8 mouse cellular contexts compared by ENCODE assay signal in genomic region chr10:80075924-80076323, GRCm38 (mm10). TPM values are rescaled to one million over a fixed set of nuclear protein-coding genes. Genes with fewer than 3 reads are reported as not detected.
A peak's percentile ranks its signal among the peaks of the same experiment; 100 is the strongest.
DNase-seq lines count a peak whose midpoint lies in the region; ATAC-seq and TF ChIP-seq lines count a peak whose summit lies in the region.
"Had no signal": no experiment of that assay in that cellular context is flagged by ENCODE, and none has a peak within 500 bp of the region (broad histone marks: within the 10 kb centered on the region; RNA-seq: fewer than 3 reads in every experiment).

No protein-coding gene starts in this region.

- ATAC-seq in intestine, embryonic 15.5 days: no peak
- ATAC-seq in intestine, postnatal 0 days: no peak
- ATAC-seq in liver, embryonic 14.5 days (ENCODE audit: insufficient read depth): no peak
- ATAC-seq in cerebellum, adult (ENCODE audit: insufficient number of reproducible peaks, low FRiP score, low TSS enrichment): no peak

- peak; percentile 20 for DNase-seq in NIH3T3 (ENCODE audit: low read depth)
- no peak for DNase-seq in liver, embryonic 14.5 days (ENCODE audit: low read depth in 3 of 3, low spot score in 3 of 3)
- DNase-seq in spleen, postnatal 36 days (ENCODE audit: low spot score in 2 of 2): no peak

- H3K4me3 ChIP-seq in intestine, embryonic 15.5 days (replicated peaks): no peak overlapping the region
- H3K4me3 ChIP-seq in intestine, postnatal 0 days (ENCODE audit: low read depth, low read length): no peak overlapping the region
- H3K4me3 ChIP-seq in E14TG2a.4 (replicated peaks; ENCODE audit: low read length): peak overlapping the region; percentile 79; the same call in 1 of the 2 replicates
- H3K4me3 ChIP-seq in liver, embryonic 14.5 days (ENCODE audit: insufficient read depth in 1 of 2, low read depth in 2 of 2, low read length in 2 of 2): no peak overlapping the region
- H3K4me3 ChIP-seq: embryonic facial prominence, embryonic 12.5 days had no signal

- no peak overlapping the region for H3K4me2 ChIP-seq in intestine, embryonic 15.5 days (replicated peaks)
- H3K4me2 ChIP-seq in intestine, postnatal 0 days (replicated peaks; ENCODE audit: low read depth): no peak overlapping the region
- H3K4me2 ChIP-seq in liver, embryonic 14.5 days (ENCODE audit: low read depth): no peak overlapping the region

- TF ChIP-seq EP300 in liver, embryonic 14.5 days (IDR thresholded peaks at IDR 0.05; ENCODE audit: low read depth): no peak

- no peaks in the 10 kb centered on the region for H3K27me3 ChIP-seq in intestine, embryonic 15.5 days (replicated peaks)
- H3K27me3 ChIP-seq in intestine, postnatal 0 days (replicated peaks; ENCODE audit: control insufficient read depth, insufficient read depth, low read length): no peaks in the 10 kb centered on the region
- no peaks in the 10 kb centered on the region for H3K27me3 ChIP-seq in E14TG2a.4 (ENCODE audit: insufficient read depth, low read length)
- H3K27me3 ChIP-seq in liver, embryonic 14.5 days (ENCODE audit: control insufficient read depth, insufficient read depth, low read length): no peaks in the 10 kb centered on the region
- H3K27me3 ChIP-seq: embryonic facial prominence, embryonic 12.5 days had no signal

- H3K9me3 ChIP-seq in intestine, embryonic 15.5 days: no peaks in the 10 kb centered on the region
- no peaks in the 10 kb centered on the region for H3K9me3 ChIP-seq in intestine, postnatal 0 days (ENCODE audit: control insufficient read depth)
- no peaks in the 10 kb centered on the region for H3K9me3 ChIP-seq in E14TG2a.4 (ENCODE audit: low read length)
- H3K9me3 ChIP-seq in liver, embryonic 14.5 days (ENCODE audit: control insufficient read depth, low read length): no peaks in the 10 kb centered on the region
- H3K9me3 ChIP-seq: embryonic facial prominence, embryonic 12.5 days had no signal

- H3K4me1 ChIP-seq in intestine, embryonic 15.5 days (replicated peaks): peaks cover 26% of the 10 kb centered on the region
- peaks cover 5% of the 10 kb centered on the region; the same call in 1 of the 2 replicates for H3K4me1 ChIP-seq in intestine, postnatal 0 days (replicated peaks; ENCODE audit: control insufficient read depth, insufficient read depth, low read length)
- peaks cover 98% of the 10 kb centered on the region for H3K4me1 ChIP-seq in E14TG2a.4 (replicated peaks; ENCODE audit: low read depth, low read length)
- H3K4me1 ChIP-seq in liver, embryonic 14.5 days (replicated peaks; ENCODE audit: control insufficient read depth in 2 of 2, insufficient read depth in 2 of 2, low read length in 1 of 2): peaks cover 23 to 26% of the 10 kb centered on the region in 2 experiments

- H3K36me3 ChIP-seq in intestine, embryonic 15.5 days: peaks cover 14% of the 10 kb centered on the region
- peaks cover 48% of the 10 kb centered on the region; the same call in 1 of the 2 replicates for H3K36me3 ChIP-seq in intestine, postnatal 0 days (ENCODE audit: control insufficient read depth, insufficient read depth)
- peaks cover 87% of the 10 kb centered on the region for H3K36me3 ChIP-seq in E14TG2a.4 (ENCODE audit: insufficient read depth, low read length)
- peaks cover 13% of the 10 kb centered on the region for H3K36me3 ChIP-seq in liver, embryonic 14.5 days (replicated peaks; ENCODE audit: control insufficient read depth, insufficient read depth, low read depth)

- H3K9ac ChIP-seq in intestine, embryonic 15.5 days: no peak overlapping the region
- no peak overlapping the region for H3K9ac ChIP-seq in intestine, postnatal 0 days (ENCODE audit: low read depth, low read length)
- H3K9ac ChIP-seq in liver, embryonic 14.5 days (replicated peaks): no peak overlapping the region
- H3K9ac ChIP-seq: embryonic facial prominence, embryonic 12.5 days had no signal

- no peak for TF ChIP-seq CTCF in intestine, postnatal 0 days (IDR thresholded peaks at IDR 0.05; ENCODE audit: low read depth)
- no peak for TF ChIP-seq CTCF in E14TG2a.4 (conservative IDR thresholded peaks at IDR 0.05; ENCODE audit: low read length)
- 0 out of 2 replicates have a peak, but pooled peaks have one; percentile 16 for TF ChIP-seq CTCF in liver, embryonic 14.5 days (IDR thresholded peaks at IDR 0.05; ENCODE audit: low read depth)

- 33% methylated on average over 1 of the region's 1 CpGs for WGBS in intestine, embryonic 15.5 days
- 75% methylated on average over 1 of the region's 1 CpGs for WGBS in intestine, postnatal 0 days
- 79% methylated on average over 1 of the region's 1 CpGs for WGBS in liver, embryonic 14.5 days (ENCODE audit: insufficient replicate concordance)

- H3K27ac ChIP-seq in intestine, embryonic 15.5 days: peak overlapping the region; percentile 41; the same call in 1 of the 2 replicates
- no peak overlapping the region for H3K27ac ChIP-seq in intestine, postnatal 0 days (ENCODE audit: low read depth, low read length)
- H3K27ac ChIP-seq in liver, embryonic 14.5 days: no peak overlapping the region
- H3K27ac ChIP-seq: embryonic facial prominence, embryonic 12.5 days had no signal

RNA-seq across cellular contexts. Expression of gene Gpx4, which starts 29.0 kb away (rescaled TPM):
- polyA plus RNA-seq in intestine, embryonic 15.5 days (2015; fragmentation: Nextera tagmentation; extraction: Ambion mirVana): 712 and 771 TPM in 2 replicates
- 1,519 and 1,523 TPM in 2 replicates for polyA plus RNA-seq in intestine, postnatal 0 days (2015; fragmentation: Nextera tagmentation; extraction: Ambion mirVana)
- 274 and 388 TPM in 2 replicates for polyA plus RNA-seq in liver, embryonic 14.5 days (2012; rRNA removed)
- polyA plus RNA-seq in liver, embryonic 14.5 days (2014; fragmentation: Nextera tagmentation; extraction: Ambion mirVana): 705 and 724 TPM in 2 replicates

RNA-seq across cellular contexts. Expression of gene Sbno2, which starts 29.4 kb away (rescaled TPM):
- 12.8 and 14.0 TPM in 2 replicates for polyA plus RNA-seq in intestine, embryonic 15.5 days (2015; fragmentation: Nextera tagmentation; extraction: Ambion mirVana)
- 9.8 and 11.1 TPM in 2 replicates for polyA plus RNA-seq in intestine, postnatal 0 days (2015; fragmentation: Nextera tagmentation; extraction: Ambion mirVana)
- polyA plus RNA-seq in liver, embryonic 14.5 days (2012; rRNA removed): 10.0 and 10.1 TPM in 2 replicates
- 6.6 and 7.6 TPM in 2 replicates for polyA plus RNA-seq in liver, embryonic 14.5 days (2014; fragmentation: Nextera tagmentation; extraction: Ambion mirVana)

RNA-seq across cellular contexts. Expression of gene Polr2e, which starts 36.3 kb away (rescaled TPM):
- polyA plus RNA-seq in intestine, embryonic 15.5 days (2015; fragmentation: Nextera tagmentation; extraction: Ambion mirVana): 206 and 218 TPM in 2 replicates
- 90.0 and 98.5 TPM in 2 replicates for polyA plus RNA-seq in intestine, postnatal 0 days (2015; fragmentation: Nextera tagmentation; extraction: Ambion mirVana)
- 77.0 and 121 TPM in 2 replicates for polyA plus RNA-seq in liver, embryonic 14.5 days (2012; rRNA removed)
- 88.0 and 90.2 TPM in 2 replicates for polyA plus RNA-seq in liver, embryonic 14.5 days (2014; fragmentation: Nextera tagmentation; extraction: Ambion mirVana)

RNA-seq across cellular contexts. Expression of gene Stk11, which starts 39.7 kb away (rescaled TPM):
- 14.4 and 21.2 TPM in 2 replicates for polyA plus RNA-seq in intestine, embryonic 15.5 days (2015; fragmentation: Nextera tagmentation; extraction: Ambion mirVana)
- 11.7 and 12.4 TPM in 2 replicates for polyA plus RNA-seq in intestine, postnatal 0 days (2015; fragmentation: Nextera tagmentation; extraction: Ambion mirVana)
- polyA plus RNA-seq in liver, embryonic 14.5 days (2012; rRNA removed): 80.5 and 88.8 TPM in 2 replicates
- polyA plus RNA-seq in liver, embryonic 14.5 days (2014; fragmentation: Nextera tagmentation; extraction: Ambion mirVana): 17.4 and 18.9 TPM in 2 replicates

RNA-seq across cellular contexts. Expression of gene Arhgap45, which starts 59.5 kb away (rescaled TPM):
- polyA plus RNA-seq in intestine, embryonic 15.5 days (2015; fragmentation: Nextera tagmentation; extraction: Ambion mirVana): 6.3 and 6.5 TPM in 2 replicates
- polyA plus RNA-seq in intestine, postnatal 0 days (2015; fragmentation: Nextera tagmentation; extraction: Ambion mirVana): 1.2 and 1.3 TPM in 2 replicates
- polyA plus RNA-seq in liver, embryonic 14.5 days (2012; rRNA removed): 17.5 and 20.9 TPM in 2 replicates
- 7.9 and 9.3 TPM in 2 replicates for polyA plus RNA-seq in liver, embryonic 14.5 days (2014; fragmentation: Nextera tagmentation; extraction: Ambion mirVana)
